In the genomic region with DNA sequence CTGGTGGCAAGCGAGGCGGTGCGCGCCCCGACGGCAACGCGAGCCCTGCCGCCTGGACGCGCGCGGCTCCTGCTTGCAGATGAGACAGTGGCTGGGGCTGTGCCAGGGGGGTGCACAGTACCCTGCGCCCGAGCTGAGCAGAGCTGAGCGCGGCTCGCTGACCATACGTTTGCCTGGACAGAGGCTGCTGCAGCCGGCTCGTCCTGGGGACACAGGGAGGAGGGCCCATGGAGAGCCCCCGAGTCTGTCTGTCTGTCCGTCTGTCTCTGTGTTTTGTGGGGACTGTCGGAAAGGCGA, we compare ENCODE assay signal across 8 mouse cellular contexts. TPM values are rescaled to one million over a fixed set of nuclear protein-coding genes. Genes with fewer than 3 reads are reported as not detected.
DNase-seq lines count a peak whose midpoint lies in the region; ATAC-seq and TF ChIP-seq lines count a peak whose summit lies in the region.

No protein-coding gene starts in this region.

- H3K4me2 ChIP-seq in lung, embryonic 14.5 days = peak overlapping the region; percentile 56
- H3K4me2 ChIP-seq in embryonic facial prominence, embryonic 15.5 days (replicated peaks) = peak overlapping the region; percentile 54
- H3K4me2 ChIP-seq in intestine, postnatal 0 days (replicated peaks; ENCODE audit: low read depth) = peak overlapping the region; percentile 66
- H3K4me2 ChIP-seq in neural tube, embryonic 12.5 days (replicated peaks) = peak overlapping the region; percentile 50

- peaks cover 29% of the 10 kb centered on the region for H3K27me3 ChIP-seq in lung, embryonic 14.5 days (ENCODE audit: insufficient read depth, low read length)
- H3K27me3 ChIP-seq in embryonic facial prominence, embryonic 15.5 days = peaks cover 39% of the 10 kb centered on the region
- H3K27me3 ChIP-seq in intestine, postnatal 0 days (replicated peaks; ENCODE audit: control insufficient read depth, insufficient read depth, low read length) = peaks cover 5% of the 10 kb centered on the region; the same call in 1 of the 2 replicates
- H3K27me3 ChIP-seq in neural tube, embryonic 12.5 days (replicated peaks) = peaks cover 53% of the 10 kb centered on the region

- peak overlapping the region; percentile 68 for H3K9ac ChIP-seq in lung, embryonic 14.5 days
- peak overlapping the region; percentile 37 for H3K9ac ChIP-seq in embryonic facial prominence, embryonic 15.5 days
- peak overlapping the region; percentile 72 for H3K9ac ChIP-seq in intestine, postnatal 0 days (ENCODE audit: low read depth, low read length)
- H3K9ac ChIP-seq in neural tube, embryonic 12.5 days = 0 out of 2 replicates have a peak overlapping the region, but pooled peaks have one; percentile 8

- DNase-seq in lung, embryonic 14.5 days = peak; percentile 29
- no peak for DNase-seq in lung, postnatal 36 days
- no peak for DNase-seq in adipocyte (ENCODE audit: low spot score)
- DNase-seq in spleen, postnatal 14 days (ENCODE audit: low spot score in 2 of 2) = no peak

- 4% methylated on average over 25 of the region's 25 CpGs for WGBS in lung, embryonic 14.5 days
- WGBS in embryonic facial prominence, embryonic 15.5 days = 3% methylated on average over 25 of the region's 25 CpGs
- 4% methylated on average over 21 of the region's 25 CpGs for WGBS in intestine, postnatal 0 days
- 6% methylated on average over 25 of the region's 25 CpGs for WGBS in neural tube, embryonic 12.5 days

- peak overlapping the region; percentile 63; the same call in 1 of the 2 replicates for H3K27ac ChIP-seq in lung, embryonic 14.5 days (ENCODE audit: low read depth)
- no peak overlapping the region for H3K27ac ChIP-seq in embryonic facial prominence, embryonic 15.5 days (replicated peaks)
- peak overlapping the region; percentile 91 for H3K27ac ChIP-seq in intestine, postnatal 0 days (ENCODE audit: low read depth, low read length)
- no peak overlapping the region for H3K27ac ChIP-seq in neural tube, embryonic 12.5 days

- TF ChIP-seq CTCF in lung, embryonic 14.5 days (IDR thresholded peaks at IDR 0.05; ENCODE audit: low read depth) = no peak
- TF ChIP-seq CTCF in intestine, postnatal 0 days (IDR thresholded peaks at IDR 0.05; ENCODE audit: low read depth) = no peak

- peak; percentile 72 for ATAC-seq in lung, embryonic 14.5 days (ENCODE audit: insufficient read depth)
- 0 out of 2 replicates have a peak, but pooled peaks have one; percentile 37 for ATAC-seq in embryonic facial prominence, embryonic 15.5 days (ENCODE audit: insufficient number of reproducible peaks, low FRiP score, low TSS enrichment, low read depth)
- no peak for ATAC-seq in intestine, postnatal 0 days
- ATAC-seq in neural tube, embryonic 12.5 days (ENCODE audit: low FRiP score, low read depth) = no peak
- no peak for ATAC-seq in inflammation-experienced regulatory T-cells, adult 6 months

- no peaks in the 10 kb centered on the region for H3K36me3 ChIP-seq in lung, embryonic 14.5 days (ENCODE audit: insufficient read depth)
- H3K36me3 ChIP-seq in embryonic facial prominence, embryonic 15.5 days = no peaks in the 10 kb centered on the region
- no peaks in the 10 kb centered on the region for H3K36me3 ChIP-seq in intestine, postnatal 0 days (ENCODE audit: control insufficient read depth, insufficient read depth)
- no peaks in the 10 kb centered on the region for H3K36me3 ChIP-seq in neural tube, embryonic 12.5 days

- 0 out of 2 replicates have a peak, but pooled peaks cover 3% of the 10 kb centered on the region for H3K4me1 ChIP-seq in lung, embryonic 14.5 days (ENCODE audit: insufficient read depth)
- H3K4me1 ChIP-seq in embryonic facial prominence, embryonic 15.5 days = peaks cover 9% of the 10 kb centered on the region; the same call in 1 of the 2 replicates
- H3K4me1 ChIP-seq in intestine, postnatal 0 days (replicated peaks; ENCODE audit: control insufficient read depth, insufficient read depth, low read length) = no peaks in the 10 kb centered on the region
- peaks cover 8% of the 10 kb centered on the region; the same call in 1 of the 2 replicates for H3K4me1 ChIP-seq in neural tube, embryonic 12.5 days

- peak overlapping the region; percentile 56 for H3K4me3 ChIP-seq in lung, embryonic 14.5 days (ENCODE audit: low read depth, low read length)
- H3K4me3 ChIP-seq in embryonic facial prominence, embryonic 15.5 days (replicated peaks) = peak overlapping the region; percentile 53
- H3K4me3 ChIP-seq in intestine, postnatal 0 days (ENCODE audit: low read depth, low read length) = peak overlapping the region; percentile 53
- peak overlapping the region; percentile 23; the same call in 1 of the 2 replicates for H3K4me3 ChIP-seq in neural tube, embryonic 12.5 days

- H3K9me3 ChIP-seq in lung, embryonic 14.5 days (ENCODE audit: low read depth, low read length) = no peaks in the 10 kb centered on the region
- no peaks in the 10 kb centered on the region for H3K9me3 ChIP-seq in embryonic facial prominence, embryonic 15.5 days (replicated peaks)
- H3K9me3 ChIP-seq in intestine, postnatal 0 days (ENCODE audit: control insufficient read depth) = no peaks in the 10 kb centered on the region
- no peaks in the 10 kb centered on the region for H3K9me3 ChIP-seq in neural tube, embryonic 12.5 days

RNA-seq across cellular contexts. Expression of a gene that starts 0.6 kb away (rescaled TPM):
- 28.0 and 31.5 TPM in 2 replicates for polyA plus RNA-seq in lung, embryonic 14.5 days (2014; fragmentation: Nextera tagmentation; extraction: Ambion mirVana)
- 25.4 and 30.2 TPM in 2 replicates for polyA plus RNA-seq in embryonic facial prominence, embryonic 15.5 days (2015; fragmentation: Nextera tagmentation; extraction: Ambion mirVana)
- 50.6 and 53.2 TPM in 2 replicates for polyA plus RNA-seq in intestine, postnatal 0 days (2015; fragmentation: Nextera tagmentation; extraction: Ambion mirVana)
- 1.1 and 1.5 TPM in 2 replicates for polyA plus RNA-seq in neural tube, embryonic 12.5 days (2016; fragmentation: Nextera tagmentation; extraction: Ambion mirVana)
- under 1 TPM in 2 of 3 experiments, not detected in 1; 0.41 to 0.48 TPM for polyA plus RNA-seq in inflammation-experienced regulatory T-cells, adult 6 months (2017; shearing (Covaris generic))

RNA-seq across cellular contexts. Expression of a gene that starts 21.0 kb away (rescaled TPM):
- 1.1 and 1.3 TPM in 2 replicates for polyA plus RNA-seq in lung, embryonic 14.5 days (2014; fragmentation: Nextera tagmentation; extraction: Ambion mirVana)
- polyA plus RNA-seq in embryonic facial prominence, embryonic 15.5 days (2015; fragmentation: Nextera tagmentation; extraction: Ambion mirVana) = 8.0 and 9.1 TPM in 2 replicates
- 2.5 and 2.9 TPM in 2 replicates for polyA plus RNA-seq in intestine, postnatal 0 days (2015; fragmentation: Nextera tagmentation; extraction: Ambion mirVana)
- polyA plus RNA-seq in neural tube, embryonic 12.5 days (2016; fragmentation: Nextera tagmentation; extraction: Ambion mirVana) = 2.5 and 3.7 TPM in 2 replicates
- not detected for polyA plus RNA-seq in inflammation-experienced regulatory T-cells, adult 6 months (2017; shearing (Covaris generic))

RNA-seq across cellular contexts. Expression of a gene that starts 26.5 kb away (rescaled TPM):
- 248 and 258 TPM in 2 replicates for polyA plus RNA-seq in lung, embryonic 14.5 days (2014; fragmentation: Nextera tagmentation; extraction: Ambion mirVana)
- polyA plus RNA-seq in embryonic facial prominence, embryonic 15.5 days (2015; fragmentation: Nextera tagmentation; extraction: Ambion mirVana) = 314 and 355 TPM in 2 replicates
- polyA plus RNA-seq in intestine, postnatal 0 days (2015; fragmentation: Nextera tagmentation; extraction: Ambion mirVana) = 125 and 138 TPM in 2 replicates
- 335 and 339 TPM in 2 replicates for polyA plus RNA-seq in neural tube, embryonic 12.5 days (2016; fragmentation: Nextera tagmentation; extraction: Ambion mirVana)
- 10 to 100 TPM; 32.6 to 44.0 (median 40.6) TPM for polyA plus RNA-seq in inflammation-experienced regulatory T-cells, adult 6 months (2017; shearing (Covaris generic))

RNA-seq across cellular contexts. Expression of a gene that starts 33.9 kb away (rescaled TPM):
- polyA plus RNA-seq in lung, embryonic 14.5 days (2014; fragmentation: Nextera tagmentation; extraction: Ambion mirVana) = 0.39 TPM in 1 of 2 replicates, not detected in the other
- 0.15 TPM in 1 of 2 replicates, not detected in the other for polyA plus RNA-seq in embryonic facial prominence, embryonic 15.5 days (2015; fragmentation: Nextera tagmentation; extraction: Ambion mirVana)
- 25.6 and 34.8 TPM in 2 replicates for polyA plus RNA-seq in intestine, postnatal 0 days (2015; fragmentation: Nextera tagmentation; extraction: Ambion mirVana)
- polyA plus RNA-seq in neural tube, embryonic 12.5 days (2016; fragmentation: Nextera tagmentation; extraction: Ambion mirVana) = not detected in 2 replicates
- not detected for polyA plus RNA-seq in inflammation-experienced regulatory T-cells, adult 6 months (2017; shearing (Covaris generic))

RNA-seq across cellular contexts. Expression of a gene that starts 39.4 kb away (rescaled TPM):
- polyA plus RNA-seq in lung, embryonic 14.5 days (2014; fragmentation: Nextera tagmentation; extraction: Ambion mirVana) = 0.41 and 0.42 TPM in 2 replicates
- polyA plus RNA-seq in embryonic facial prominence, embryonic 15.5 days (2015; fragmentation: Nextera tagmentation; extraction: Ambion mirVana) = 9.7 and 11.2 TPM in 2 replicates
- 1.3 and 1.8 TPM in 2 replicates for polyA plus RNA-seq in intestine, postnatal 0 days (2015; fragmentation: Nextera tagmentation; extraction: Ambion mirVana)
- polyA plus RNA-seq in neural tube, embryonic 12.5 days (2016; fragmentation: Nextera tagmentation; extraction: Ambion mirVana) = 0.29 and 0.66 TPM in 2 replicates
- polyA plus RNA-seq in inflammation-experienced regulatory T-cells, adult 6 months (2017; shearing (Covaris generic)) = not detected

Comparison
In these comparisons a context has a peak if more than half of its experiments do, and no peak if none do; other contexts are left out.
1. ATAC-seq: peak in lung, embryonic 14.5 days (single experiment) and embryonic facial prominence, embryonic 15.5 days (single experiment); none in intestine, postnatal 0 days (single experiment), neural tube, embryonic 12.5 days (single experiment) and inflammation-experienced regulatory T-cells, adult 6 months (single experiment).
2. H3K27ac ChIP-seq: peak in lung, embryonic 14.5 days (single experiment) and intestine, postnatal 0 days (single experiment); none in embryonic facial prominence, embryonic 15.5 days (single experiment) and neural tube, embryonic 12.5 days (single experiment).
3. H3K9ac ChIP-seq: peak in every context shown above with its lines; median percentile 72 in intestine, postnatal 0 days; 68 in lung, embryonic 14.5 days; 37 in embryonic facial prominence, embryonic 15.5 days; 8 in neural tube, embryonic 12.5 days.
4. RNA of a gene that starts 0.6 kb away (polyA plus RNA-seq): 50.6 to 53.2 TPM in intestine, postnatal 0 days, 28.0 to 31.5 TPM in lung, embryonic 14.5 days and 25.4 to 30.2 TPM in embryonic facial prominence, embryonic 15.5 days; 1.1 to 1.5 TPM in neural tube, embryonic 12.5 days and 0.41 to 0.48 TPM in inflammation-experienced regulatory T-cells, adult 6 months; every median in the first group is over 10 times any median in the second.
5. Peak in every context shown above with its lines, with median percentiles within 50 percentile points of each other: H3K4me2 ChIP-seq and H3K4me3 ChIP-seq.